Mouse (Mus musculus) kidney, postnatal 25 days (tissue): Measurements from ENCODE around the gene Dlk2.

Experiments used
- DNase-seq, 2 experiments: peaks; one replicate each; pipeline ENCODE4 v3.0.0; 2021; ENCODE audit warnings: mixed read lengths in 2 of 2

Gene Dlk2

DNA sequence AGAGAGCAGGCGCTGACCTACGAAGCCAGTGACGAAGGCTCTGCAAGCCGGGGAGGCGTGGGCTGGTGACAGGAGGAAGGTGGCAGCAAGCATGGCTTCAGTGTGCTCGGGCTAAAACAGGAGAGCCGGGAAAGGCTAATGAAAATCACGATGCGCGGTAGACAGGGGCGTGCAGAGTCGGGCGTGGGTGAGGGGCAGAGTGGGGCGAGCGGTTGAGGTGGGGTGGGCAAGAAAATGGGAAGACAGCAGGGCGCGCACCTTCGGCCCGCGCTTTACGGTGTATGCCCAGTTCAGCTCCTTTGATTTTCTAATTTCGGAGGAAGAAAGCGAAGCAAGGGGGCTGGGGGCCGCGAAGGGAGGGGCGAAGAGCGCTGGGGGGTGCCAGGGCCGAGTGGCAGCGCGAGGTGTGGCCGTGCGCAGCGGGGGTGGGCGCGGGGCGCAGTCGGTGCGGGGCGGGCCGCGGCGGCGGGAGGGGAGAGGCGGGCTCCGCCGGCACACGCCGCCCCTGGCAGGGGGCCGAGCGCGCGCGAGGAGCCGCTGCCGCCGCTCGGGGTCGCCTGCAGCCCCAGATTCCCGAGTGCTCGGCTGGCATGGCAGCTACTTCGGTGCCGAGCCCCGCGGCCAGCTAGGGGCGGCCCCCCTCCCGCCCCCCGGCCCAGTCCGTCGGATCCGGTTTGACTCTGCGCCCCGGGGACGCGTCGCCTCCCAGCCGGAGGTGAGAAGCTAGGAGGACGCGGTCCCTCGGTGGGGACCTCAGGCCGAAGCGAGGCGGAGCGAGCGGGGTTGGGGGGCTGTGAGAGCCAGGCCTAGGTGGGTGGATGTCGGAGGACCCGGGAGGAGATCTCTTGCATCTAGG is at the start of gene Dlk2:
TSS of gene Dlk2 (plus strand) at position 58 of the 856 bp plus-strand sequence.
- peak; percentile 16 to 35 for DNase-seq

DNA sequence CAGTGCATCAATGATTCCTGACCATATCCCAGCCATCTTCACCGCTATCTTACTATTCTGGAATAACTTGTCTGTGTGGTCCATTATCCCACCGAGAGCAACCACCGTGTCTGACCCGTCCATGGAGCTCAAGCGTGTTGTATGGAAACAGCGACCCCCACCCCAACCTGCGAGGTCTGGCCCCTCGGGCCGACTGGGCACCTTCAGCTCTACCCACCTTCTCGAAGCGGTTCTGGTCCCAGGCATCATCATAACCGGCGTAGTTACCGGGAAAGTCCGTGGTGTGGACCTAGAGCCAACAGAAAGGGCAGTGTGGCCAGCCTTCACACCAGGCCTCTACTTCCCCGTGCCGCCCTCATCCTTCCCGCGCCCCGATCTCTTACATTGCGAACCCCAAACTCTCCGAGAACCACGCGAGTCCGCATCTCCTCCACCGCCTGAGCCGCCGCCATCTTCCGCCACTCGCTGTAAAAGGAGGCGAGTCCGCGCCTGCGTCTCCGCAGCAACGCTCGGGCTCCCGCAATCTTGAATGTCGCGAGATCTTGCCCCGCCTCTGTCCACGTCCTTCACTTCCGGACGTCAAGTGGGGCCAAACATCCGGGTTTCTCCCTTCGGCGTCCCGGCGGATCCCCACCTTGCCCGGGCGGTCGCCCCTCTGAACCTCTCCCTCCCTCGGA is 49.6 kb upstream of the Dlk2 start, which contains the start of the genes Polr1c and Yipf3:
TSS of gene Polr1c (minus strand) at position 543 of the 677 bp plus-strand sequence.
TSS of gene Yipf3 (plus strand) at position 569 of the 677 bp plus-strand sequence.
- DNase-seq, result peak; percentile 97 to 98

DNA sequence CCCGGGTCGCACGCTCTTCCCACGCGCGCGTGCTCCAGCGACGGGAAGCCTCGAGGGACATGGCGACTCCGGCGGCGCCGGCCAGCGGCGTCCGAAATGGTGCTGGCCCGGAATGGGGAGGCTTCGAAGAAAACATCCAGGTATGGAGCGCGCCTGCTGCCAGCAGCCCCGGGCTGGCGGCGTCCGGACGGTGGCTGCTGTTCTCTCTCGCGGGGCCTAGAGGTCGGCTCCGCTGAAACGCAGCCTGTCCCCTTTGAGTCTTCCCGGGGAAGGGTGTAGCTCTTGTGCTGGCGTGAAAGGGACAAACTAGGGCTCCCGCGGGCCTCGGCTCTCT is 49.1 kb upstream of the Dlk2 start:
- no peak for DNase-seq

DNA sequence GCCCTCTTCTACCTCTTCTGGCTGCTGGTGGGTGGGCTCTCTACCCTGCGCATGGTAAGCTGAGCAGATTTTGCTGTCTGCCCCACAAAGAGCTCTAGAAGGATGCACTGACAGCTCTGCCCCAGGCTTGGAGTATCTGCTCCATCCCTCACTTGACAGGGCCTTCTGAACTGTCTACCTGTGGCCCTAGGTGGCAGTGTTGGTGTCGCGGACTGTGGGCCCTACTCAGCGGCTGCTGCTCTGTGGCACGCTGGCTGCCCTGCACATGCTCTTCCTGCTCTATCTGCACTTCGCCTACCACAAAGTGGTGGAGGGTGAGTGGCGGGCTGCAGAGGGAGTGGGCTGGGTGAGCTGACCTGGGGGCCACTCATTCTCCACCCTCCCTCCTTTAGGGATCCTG is 46.0 kb upstream of the Dlk2 start:
- peak in 1 of 2 experiments; percentile 18 for DNase-seq

DNA sequence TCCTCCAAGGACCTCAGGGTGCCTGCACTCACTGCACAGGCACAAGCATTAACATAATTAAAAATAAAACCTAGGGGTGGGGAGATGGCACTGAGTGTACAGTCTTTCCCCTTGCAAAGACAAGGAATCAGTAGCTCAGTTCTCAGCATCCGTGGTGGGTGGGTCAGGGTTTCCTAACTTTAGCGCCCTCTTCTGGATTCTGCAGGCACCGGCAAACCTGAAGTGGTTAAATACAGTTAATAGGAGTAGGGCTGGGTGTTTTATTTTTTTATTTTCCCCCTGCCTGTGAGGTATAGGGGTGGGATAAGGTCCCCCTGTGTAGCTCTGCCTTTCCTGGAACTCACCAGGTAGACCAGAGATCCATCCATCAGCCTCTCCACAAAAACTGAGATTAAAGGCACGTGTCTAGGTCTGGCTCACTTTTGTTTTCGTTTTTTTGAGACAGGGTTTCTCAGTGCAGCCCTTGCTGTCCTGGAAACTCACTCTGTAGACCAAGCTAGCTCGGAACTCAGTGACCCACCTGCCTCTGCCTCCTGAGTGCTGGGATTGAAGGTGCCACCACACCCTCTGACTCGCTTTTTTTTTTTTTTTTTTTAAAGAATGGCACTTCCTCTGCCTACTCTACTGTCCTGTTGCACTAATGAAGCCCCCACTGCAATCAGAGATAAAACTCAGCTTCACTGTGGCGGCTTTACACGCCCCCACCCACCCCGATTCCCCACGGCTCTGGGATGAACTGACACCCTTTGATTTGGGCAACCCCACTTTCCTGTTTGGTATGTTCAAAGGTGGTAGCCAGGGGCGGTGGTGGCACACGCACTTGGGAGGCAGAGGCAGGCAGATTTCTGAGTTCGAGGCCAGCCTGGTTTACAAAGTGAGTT is 44.4 kb upstream of the Dlk2 start:
- DNase-seq, result peak; percentile 51 to 54

DNA sequence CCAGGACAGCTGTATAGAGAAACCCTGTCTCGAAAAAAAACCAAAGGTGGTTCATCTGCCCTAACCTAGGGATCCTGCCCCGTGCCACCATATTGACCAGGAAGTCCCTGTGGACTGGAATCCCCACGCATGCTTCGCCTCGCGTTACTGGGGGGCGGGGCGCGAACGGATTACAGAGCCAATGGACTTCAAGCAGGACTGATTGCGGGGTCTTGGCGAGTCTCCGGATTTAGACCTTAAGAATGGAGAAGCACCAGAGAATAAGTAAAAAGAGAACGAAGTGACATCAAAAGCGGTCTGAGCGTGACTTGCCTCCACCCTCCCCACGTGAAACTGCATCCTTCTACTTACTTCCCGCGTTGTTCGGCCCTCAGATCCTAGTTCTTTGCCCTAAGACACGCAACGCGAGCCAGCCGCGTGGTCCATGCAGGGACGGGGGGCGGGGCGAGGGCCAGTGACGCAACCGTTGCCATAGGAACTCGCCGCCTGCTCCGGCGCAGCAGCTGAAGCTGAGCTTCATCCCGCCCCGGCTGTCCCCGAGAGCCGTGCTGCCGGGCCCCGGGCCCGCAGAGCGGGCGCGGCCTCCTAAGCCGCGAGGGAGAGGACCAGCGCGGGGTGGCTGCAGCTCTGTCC is 43.7 kb upstream of the Dlk2 start, which contains the start of gene Lrrc73:
TSS of gene Lrrc73 (plus strand) at position 80 of the 633 bp plus-strand sequence.
- peak; percentile 96 for DNase-seq

DNA sequence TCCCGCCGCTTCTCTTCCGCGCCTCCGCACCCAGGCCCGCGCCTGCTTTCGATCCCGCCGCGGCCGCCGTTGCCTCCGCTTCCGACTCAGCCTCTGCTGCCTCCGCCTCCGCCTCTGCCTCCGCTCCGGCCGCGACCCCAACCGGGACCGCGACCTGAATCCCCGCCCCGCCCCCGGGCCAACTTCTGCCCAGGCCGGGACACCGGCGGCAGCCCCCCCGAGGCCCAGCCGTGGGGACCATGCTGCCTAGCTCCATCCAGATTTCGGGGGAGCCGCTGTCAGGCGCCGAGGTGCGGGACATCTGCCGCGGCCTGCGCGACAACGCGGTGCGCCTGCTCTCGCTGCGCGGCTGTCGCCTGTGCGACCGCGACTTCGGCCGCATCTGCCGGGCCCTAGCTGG is 43.1 kb upstream of the Dlk2 start:
- peak; percentile 27 to 61 for DNase-seq

DNA sequence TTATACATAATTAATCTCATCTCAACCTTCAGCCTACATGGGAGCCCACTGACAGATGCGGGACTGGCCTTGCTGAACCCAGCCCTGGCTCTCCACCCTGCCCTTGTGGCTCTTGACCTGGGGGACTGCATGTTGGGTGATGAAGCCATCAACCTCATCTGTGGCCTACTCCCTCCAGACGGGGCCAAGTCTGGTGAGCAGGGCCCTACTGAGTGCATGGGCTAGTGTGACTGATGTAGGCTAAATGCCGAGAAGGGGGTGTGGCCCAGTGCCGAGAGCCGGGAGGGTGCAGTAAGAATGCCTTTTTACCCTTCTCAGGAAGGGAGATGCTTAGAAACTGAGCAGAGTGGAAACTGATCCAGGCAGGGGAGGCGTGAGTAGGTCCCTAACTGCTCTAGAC is 42.1 kb upstream of the Dlk2 start:
- DNase-seq, result no peak

DNA sequence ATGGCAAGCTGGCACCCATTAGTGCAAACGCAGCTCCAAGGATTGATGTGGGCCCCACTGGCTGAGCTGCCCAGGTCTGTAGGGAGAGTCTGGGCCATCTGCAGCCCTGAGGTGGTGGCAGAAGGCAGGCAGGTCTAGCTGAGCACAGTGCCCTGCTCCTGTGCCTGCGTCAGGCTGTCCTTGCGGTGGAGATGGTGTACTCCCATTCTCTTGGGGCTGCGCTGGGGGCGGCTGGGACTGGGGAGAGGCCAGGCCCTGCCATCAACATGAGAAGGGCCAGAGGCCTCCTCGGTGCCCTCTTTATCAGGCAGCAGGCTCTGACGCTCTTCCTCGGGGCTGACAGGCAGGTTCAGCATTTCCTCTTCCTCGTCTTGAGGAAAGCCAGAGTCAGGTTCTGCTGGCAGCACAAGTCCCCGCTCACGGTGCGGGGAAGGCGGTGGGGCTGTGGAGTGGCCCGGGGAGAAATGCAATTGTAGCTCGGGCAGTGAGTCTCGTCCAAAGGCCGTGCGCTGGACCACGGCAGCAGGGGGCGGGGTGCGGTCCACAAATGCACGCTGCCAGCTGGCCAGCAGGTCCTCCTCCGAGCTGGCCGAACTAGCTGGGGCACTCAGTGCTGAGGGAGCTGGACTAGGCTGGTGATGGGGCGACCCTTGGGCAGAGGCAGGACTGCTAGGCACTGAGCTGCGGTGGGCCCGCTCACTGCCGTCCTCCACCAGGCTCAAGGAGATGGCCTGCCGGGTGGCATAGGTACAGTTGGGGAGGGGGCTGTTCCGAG is 38.8 kb upstream of the Dlk2 start:
- peak; percentile 22 to 65 for DNase-seq

DNA sequence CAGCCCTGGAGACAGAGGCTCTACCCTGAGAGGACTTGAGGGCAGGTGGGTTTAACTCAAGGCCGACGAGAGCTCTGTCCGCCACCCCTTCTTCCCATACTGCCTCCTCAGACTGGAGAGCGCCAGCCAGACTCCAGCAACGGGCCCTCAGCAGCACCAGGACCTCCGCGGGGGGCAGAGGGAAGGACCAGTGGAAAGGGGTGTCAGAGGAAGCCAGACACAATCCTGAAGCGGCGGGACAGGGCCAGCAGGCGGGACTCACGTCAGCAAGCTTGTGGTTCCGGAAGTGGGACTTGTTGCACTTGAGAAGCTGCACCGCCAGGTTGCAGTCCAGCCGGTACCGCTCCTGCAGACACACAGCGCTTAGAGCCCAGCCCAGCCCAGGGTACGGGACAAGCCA is 37.5 kb upstream of the Dlk2 start:
- DNase-seq, result no peak

DNA sequence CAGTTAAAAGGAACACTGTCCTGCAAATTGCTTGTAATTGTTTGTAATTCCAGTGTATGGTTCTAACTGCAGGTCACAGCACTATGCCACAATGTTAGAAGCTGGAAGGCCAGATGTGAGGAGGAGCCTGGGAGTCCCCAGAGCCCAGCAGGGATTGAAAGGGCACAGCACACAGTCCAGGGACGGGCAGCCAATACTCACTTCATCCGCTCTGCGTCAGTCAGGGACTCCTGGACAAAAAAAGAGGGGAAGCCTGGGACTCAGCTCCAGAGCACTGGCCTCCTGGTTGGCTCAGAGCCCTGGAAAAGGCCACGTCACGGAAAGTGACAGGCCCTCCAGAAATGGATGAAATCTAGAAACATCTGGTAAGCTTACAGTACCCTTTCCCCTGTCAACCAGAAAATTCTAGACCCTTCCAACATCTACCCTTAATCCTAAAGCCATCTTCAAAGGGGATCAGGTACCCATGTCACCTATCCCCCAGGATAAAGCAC is 35.0 kb upstream of the Dlk2 start:
- DNase-seq, result no peak

DNA sequence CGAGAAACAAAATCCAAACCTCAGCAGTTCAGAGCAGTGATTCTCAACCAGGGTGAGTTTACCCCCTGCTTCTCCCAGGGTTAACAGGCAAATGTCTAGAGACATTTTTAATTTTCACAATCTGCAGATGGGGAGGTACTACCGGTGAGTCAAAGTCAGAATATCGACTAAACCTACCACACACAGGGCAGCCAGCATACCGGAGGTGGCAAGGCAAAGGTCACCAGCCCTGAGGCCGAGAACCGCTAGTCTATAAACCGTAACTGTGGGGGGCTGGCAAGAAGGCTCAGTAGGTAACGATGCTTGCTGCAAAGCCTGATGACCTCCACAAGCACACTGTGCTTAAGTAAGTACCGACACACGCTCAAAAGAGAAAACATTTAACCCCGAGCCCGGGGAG is 31.7 kb upstream of the Dlk2 start:
- no peak for DNase-seq

DNA sequence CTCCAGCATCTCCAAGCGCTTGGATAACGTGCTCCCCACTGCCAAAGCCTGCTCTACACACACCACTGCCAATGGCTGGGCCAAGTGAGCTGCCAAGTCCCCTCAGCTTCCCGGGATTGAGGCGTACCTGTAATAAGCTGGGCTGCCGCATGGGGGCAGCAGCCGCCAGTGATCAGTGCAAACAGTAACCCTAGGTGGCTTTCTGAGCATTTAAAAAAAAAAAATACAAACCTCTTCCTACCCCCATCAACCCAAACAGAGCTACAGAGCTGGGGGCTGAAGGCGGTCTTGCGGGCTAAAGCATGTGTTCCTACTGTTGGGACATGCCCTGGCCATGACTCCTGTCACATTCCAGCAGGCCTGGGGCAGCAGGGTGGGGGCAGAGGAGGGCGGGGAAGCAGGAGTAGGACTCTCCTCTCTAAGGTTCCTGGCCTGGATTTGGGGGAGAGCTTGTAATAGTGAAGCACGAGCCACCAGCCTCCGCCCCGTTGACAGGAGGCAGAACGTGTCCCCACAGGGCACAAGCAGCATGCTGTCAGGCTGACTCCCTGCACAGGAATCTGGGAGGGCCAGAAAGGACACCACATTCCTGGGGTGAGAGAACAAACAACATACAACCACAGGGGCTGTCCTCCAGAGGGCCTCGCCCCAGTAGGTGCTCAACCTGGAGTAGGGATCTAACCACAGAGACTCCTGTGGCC is 31.2 kb upstream of the Dlk2 start:
- DNase-seq, result peak; percentile 77 to 80

DNA sequence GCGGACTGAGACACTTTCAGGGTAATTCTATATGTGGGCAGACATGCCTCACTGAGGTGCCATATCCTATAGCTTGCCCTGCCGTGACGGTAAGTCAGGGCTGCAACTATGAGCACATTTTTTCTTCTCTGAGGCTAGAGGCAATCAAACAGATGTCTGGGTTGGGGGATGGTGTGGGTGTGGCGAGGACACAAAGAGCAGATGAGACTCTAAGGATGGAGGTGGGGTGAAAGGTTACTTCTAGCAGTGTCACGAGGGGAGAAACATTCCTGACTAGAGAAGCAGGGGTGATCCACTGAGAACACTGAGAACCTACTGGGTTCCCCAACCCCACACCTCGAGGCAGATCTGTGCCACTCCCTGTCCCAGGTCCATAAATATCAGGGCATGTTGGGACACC is 30.2 kb upstream of the Dlk2 start:
- DNase-seq, result no peak

DNA sequence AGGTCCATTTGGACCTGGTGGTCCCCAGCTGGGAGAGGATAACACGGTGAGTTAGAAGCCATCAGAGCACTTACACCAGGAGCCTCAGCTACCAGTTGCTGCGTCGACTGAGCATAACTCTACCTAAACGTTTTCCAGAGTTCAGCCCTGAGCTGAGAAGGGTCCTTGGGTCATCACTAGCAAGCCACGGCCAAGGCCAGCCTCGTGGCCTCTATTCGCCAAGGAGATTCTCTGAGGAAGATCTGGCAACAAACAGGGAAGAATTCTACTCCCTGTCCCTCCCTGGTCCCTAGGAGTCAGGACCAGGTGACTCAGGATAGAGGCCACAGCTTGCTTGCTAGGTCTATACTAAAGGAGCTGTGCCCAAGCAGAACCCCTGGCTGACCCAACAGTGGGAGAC is 29.7 kb upstream of the Dlk2 start:
- DNase-seq, result no peak

DNA sequence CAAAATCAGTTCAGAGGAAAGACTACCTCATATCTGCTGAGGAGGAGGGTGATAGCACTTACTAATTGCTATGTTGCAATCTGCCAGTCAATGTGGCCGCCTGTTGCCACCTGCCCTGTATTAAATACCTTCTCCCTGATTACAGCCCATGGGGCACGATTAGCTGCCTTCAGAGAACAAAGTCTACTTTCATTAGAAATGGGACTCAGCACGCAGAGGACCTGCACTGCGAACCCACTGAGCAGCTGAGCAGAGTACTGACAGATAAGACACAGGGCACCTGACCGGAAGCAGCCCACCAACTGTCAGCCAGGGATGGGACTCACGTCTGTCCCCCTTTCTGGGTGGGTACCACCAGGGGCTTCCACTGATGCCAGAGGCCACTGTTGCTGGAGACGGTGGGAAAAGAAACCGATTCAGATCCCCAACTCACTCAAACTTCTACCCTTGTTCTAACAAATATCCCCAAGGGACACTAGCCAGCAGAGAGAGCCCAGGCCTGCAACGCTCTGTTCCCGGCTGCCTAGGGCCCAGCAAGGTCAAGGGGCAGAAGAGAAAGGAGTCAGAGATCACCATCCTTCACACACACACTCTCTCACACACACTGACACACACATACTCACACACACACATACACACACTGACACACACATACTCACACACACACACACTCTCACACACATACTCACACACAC is 29.0 kb upstream of the Dlk2 start:
- DNase-seq, result no peak

DNA sequence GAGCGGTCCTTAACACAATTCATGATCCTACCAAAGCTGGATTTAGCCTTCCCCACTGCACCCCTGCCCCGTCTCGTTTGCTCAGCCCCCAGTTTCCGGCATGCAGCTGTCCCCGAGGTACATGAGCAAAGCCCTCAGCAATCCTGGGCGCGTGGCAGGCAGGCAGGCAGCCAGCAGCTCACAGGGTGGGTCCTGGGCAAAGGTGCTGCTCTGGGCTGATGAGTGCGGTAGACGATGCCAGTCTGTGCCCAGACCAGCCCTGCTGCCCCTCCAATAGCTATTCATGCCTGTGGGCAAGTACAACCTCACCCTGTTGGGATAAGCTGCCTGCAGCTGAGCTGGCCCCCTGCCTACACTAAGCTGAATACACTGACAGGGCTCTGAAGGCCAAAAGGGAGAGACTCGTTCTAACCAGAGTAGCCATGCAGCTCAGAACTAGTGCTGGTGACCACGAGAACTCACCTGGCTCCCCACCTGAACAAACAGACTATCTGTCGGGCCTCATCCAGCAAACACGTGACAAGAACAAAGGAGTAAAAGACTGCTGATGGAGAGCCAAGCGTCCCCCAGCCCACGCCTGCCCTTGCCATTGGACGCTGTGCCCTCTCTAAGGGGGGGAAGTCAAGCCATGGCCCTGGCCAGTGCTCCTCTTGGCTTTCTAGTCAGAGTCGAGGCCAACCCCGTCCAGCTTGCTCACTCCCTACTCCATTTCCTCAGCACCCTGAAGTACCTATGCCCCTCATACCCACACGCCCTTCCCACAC is 27.3 kb upstream of the Dlk2 start:
- peak; percentile 58 to 85 for DNase-seq

DNA sequence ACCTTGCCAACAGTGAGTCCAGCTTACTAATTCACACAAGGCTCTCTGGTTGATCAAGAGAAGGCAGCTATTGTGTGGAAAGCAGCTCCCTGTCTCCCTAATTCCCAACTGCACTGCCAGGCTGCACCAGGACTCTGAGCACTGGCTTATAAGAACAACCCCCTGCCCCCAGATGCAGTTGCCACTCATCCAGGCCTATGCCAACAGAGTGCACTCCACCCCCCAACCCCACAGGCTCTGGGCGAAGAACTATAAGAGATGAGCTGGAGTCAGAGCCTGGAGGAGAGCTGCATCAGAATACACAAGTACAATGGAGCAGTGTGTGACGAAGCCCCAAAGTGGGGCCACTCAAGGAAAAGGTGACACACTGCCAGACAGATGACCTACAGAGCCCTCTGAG is 25.2 kb upstream of the Dlk2 start:
- DNase-seq, result peak in 1 of 2 experiments; percentile 19

DNA sequence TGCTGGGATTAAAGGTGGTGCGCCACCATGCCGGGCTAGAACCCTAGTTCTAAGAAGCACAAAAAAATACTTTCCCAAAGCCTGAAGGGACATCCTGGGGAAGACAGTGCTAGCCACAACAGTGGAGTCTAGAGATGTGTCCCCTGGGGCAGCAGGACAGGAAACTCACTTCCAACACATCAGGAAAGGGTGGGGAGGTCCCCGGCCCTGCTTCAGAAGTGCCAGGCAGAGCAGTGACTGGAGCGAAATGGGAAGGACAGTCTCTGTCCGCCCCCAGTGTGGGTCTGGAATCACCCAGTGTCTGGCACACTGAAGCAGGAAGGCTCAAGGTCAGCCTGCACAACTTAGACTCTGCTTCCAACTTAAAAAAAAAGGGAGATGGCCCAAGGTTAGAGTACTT is 24.5 kb upstream of the Dlk2 start:
- peak; percentile 62 to 86 for DNase-seq
